Mouse (Mus musculus): ENCODE results near the gene Rab10. TPM values are rescaled to one million over a fixed set of nuclear protein-coding genes. Genes with fewer than 3 reads are reported as not detected.
A peak's percentile ranks its signal among the peaks of the same experiment; 100 is the strongest.

Rab10 gene
- polyA plus RNA-seq (2012; rRNA removed) (19.9 and 28.7 TPM in 2 replicates), polyA plus RNA-seq (2014; fragmentation: Nextera tagmentation; extraction: Ambion mirVana) (42.1 and 47.1 TPM in 2 replicates)

DNA sequence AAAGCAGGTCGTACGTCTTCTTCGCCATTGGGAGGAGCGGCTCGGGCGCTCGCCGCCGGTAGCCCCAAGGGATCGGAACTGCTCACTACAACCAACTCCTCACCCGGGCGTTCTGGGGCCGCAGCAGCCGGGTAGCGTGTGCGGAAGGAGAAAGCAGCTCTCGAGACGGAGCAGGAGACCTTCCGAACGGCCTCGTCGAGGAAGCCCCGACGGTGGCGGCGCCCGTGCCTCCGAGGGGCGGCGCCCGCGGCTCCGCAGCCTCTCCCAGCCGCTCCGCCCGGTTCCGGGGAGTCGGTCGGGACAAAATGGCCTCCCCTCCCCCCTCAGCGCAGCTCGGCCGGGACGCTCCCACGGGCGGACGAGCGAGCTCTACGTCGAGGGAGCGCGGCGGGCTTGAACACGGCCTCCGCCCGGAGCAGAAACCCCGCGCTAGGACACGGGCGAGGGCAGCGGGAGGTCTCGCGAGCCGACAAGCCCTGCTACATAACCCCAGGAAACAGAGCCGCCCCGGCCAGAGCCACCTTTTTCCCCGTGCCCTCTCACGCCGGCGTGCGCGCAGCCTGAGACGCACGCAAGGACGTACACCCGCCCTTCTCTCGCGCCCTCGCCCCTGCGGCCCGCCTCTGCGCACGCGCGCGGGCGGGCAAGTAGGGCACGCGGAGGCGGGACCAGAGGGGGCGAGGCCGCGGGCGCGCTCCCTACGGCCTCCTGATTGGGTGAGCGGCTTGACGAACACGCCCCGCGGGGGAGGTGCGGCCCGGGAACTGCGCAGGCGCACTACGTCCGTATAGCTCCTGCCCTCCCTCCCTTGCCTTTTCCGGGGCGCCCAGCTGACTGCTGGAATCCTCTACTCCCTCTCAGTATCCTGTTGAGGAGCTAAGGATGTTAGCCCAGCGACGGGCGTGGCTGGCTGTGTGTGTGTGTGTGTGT is at the start of gene Rab10:
Rab10 (minus strand) TSS at position 579 of the 930 bp plus-strand sequence.
- ATAC-seq (ENCODE audit: insufficient read depth): peak; percentile 95
- H3K36me3 ChIP-seq (replicated peaks; ENCODE audit: control insufficient read depth, insufficient read depth, low read depth): 0 out of 2 replicates have a peak, but pooled peaks cover 3% of the 10 kb centered on the region
- peaks cover 9 to 14% of the 10 kb centered on the region in 2 experiments for H3K4me1 ChIP-seq (replicated peaks; ENCODE audit: control insufficient read depth in 2 of 2, insufficient read depth in 2 of 2, low read length in 1 of 2)
- H3K27me3 ChIP-seq (ENCODE audit: control insufficient read depth, insufficient read depth, low read length): no peaks in the 10 kb centered on the region
- H3K4me2 ChIP-seq (ENCODE audit: low read depth): peak within 1 kb of the TSS; percentile 83
- DNase-seq (ENCODE audit: low read depth in 3 of 3, low spot score in 3 of 3): peak; percentile 94 to 95 (median 95)
- under 1% methylated on average over 110 of the region's 111 CpGs for WGBS (ENCODE audit: insufficient replicate concordance)
- TF ChIP-seq EP300 (IDR thresholded peaks at IDR 0.05; ENCODE audit: low read depth): no peak
- TF ChIP-seq CTCF (IDR thresholded peaks at IDR 0.05; ENCODE audit: low read depth): peak; percentile 13; the same call in 1 of the 2 replicates
- no peaks in the 10 kb centered on the region for H3K9me3 ChIP-seq (ENCODE audit: control insufficient read depth, low read length)
- peak within 1 kb of the TSS; percentile 92 for H3K9ac ChIP-seq (replicated peaks)
- H3K4me3 ChIP-seq (ENCODE audit: insufficient read depth in 1 of 2, low read depth in 2 of 2, low read length in 2 of 2): peak within 1 kb of the TSS; percentile 89 to 100
- peak within 1 kb of the TSS; percentile 88 for H3K27ac ChIP-seq

DNA sequence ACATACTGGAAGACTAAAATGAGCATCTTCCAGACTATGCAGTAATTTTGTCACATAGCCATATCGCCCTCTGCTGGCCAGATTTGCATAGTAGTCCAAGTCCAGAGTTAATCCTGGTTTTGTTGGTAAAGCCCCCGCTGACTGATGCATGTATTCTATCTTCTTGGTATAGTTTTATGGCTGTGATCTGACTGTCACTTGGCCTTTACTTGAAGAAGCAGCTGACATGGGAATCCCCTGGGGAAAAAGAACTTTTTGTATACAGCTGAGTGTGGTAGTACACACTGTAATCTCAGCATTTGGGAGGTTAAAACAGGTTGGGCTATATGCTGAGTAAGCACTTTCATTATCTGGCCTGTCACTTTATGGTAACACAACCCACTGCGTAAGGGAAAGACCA is 49.5 kb upstream of the Rab10 start:
- H3K4me2 ChIP-seq (ENCODE audit: low read depth): no peak overlapping the region
- H3K4me1 ChIP-seq (replicated peaks; ENCODE audit: control insufficient read depth in 2 of 2, insufficient read depth in 2 of 2, low read length in 1 of 2): no peaks in the 10 kb centered on the region
- peak; percentile 41 to 47 (median 42) for DNase-seq (ENCODE audit: low read depth in 3 of 3, low spot score in 3 of 3)
- TF ChIP-seq EP300 (IDR thresholded peaks at IDR 0.05; ENCODE audit: low read depth): no peak
- TF ChIP-seq CTCF (IDR thresholded peaks at IDR 0.05; ENCODE audit: low read depth): peak; percentile 72
- no peak overlapping the region for H3K9ac ChIP-seq (replicated peaks)
- peak; percentile 51; the same call in 1 of the 2 replicates for ATAC-seq (ENCODE audit: insufficient read depth)
- no peaks in the 10 kb centered on the region for H3K27me3 ChIP-seq (ENCODE audit: control insufficient read depth, insufficient read depth, low read length)
- H3K4me3 ChIP-seq (ENCODE audit: insufficient read depth in 1 of 2, low read depth in 2 of 2, low read length in 2 of 2): no peak overlapping the region
- no peaks in the 10 kb centered on the region for H3K36me3 ChIP-seq (replicated peaks; ENCODE audit: control insufficient read depth, insufficient read depth, low read depth)
- H3K27ac ChIP-seq: no peak overlapping the region
- WGBS (ENCODE audit: insufficient replicate concordance): 11% methylated on average over 3 of the region's 3 CpGs
- no peaks in the 10 kb centered on the region for H3K9me3 ChIP-seq (ENCODE audit: control insufficient read depth, low read length)

DNA sequence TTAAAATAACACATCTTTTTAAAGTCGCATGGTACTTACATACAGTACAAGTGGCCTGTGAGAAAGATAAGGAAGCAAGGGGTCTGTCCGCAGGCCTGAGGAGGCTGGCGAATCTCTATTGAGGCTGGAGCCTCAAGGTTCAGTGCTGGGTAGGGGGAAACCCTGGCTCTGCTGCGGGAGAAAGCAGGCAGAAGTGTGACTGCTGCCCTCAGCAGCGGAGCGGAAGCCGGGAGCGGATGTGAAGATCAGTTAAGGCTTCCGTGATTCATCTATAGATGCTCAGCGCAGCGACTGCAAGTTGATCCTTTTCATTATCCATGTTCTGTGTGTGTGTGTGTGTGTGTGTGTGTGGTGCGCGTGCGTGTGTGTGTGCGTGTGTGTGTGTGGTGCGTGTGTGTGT is 47.1 kb upstream of the Rab10 start:
- DNase-seq (ENCODE audit: low read depth in 3 of 3, low spot score in 3 of 3) (no peak), ATAC-seq (ENCODE audit: insufficient read depth) (no peak)
- no peak for TF ChIP-seq CTCF (IDR thresholded peaks at IDR 0.05; ENCODE audit: low read depth)
- TF ChIP-seq EP300 (IDR thresholded peaks at IDR 0.05; ENCODE audit: low read depth): no peak
- Histone ChIP-seq H3K9me3 (ENCODE audit: control insufficient read depth, low read length) (no peaks in the 10 kb centered on the region), H3K4me2 (ENCODE audit: low read depth) (no peak overlapping the region), H3K27me3 (ENCODE audit: control insufficient read depth, insufficient read depth, low read length) (no peaks in the 10 kb centered on the region), H3K4me1 (replicated peaks; ENCODE audit: control insufficient read depth in 2 of 2, insufficient read depth in 2 of 2, low read length in 1 of 2) (no peaks in the 10 kb centered on the region), H3K36me3 (replicated peaks; ENCODE audit: control insufficient read depth, insufficient read depth, low read depth) (no peaks in the 10 kb centered on the region), H3K27ac (no peak overlapping the region), H3K9ac (replicated peaks) (no peak overlapping the region), H3K4me3 (ENCODE audit: insufficient read depth in 1 of 2, low read depth in 2 of 2, low read length in 2 of 2) (no peak overlapping the region)
- 57% methylated on average over 16 of the region's 16 CpGs for WGBS (ENCODE audit: insufficient replicate concordance)

DNA sequence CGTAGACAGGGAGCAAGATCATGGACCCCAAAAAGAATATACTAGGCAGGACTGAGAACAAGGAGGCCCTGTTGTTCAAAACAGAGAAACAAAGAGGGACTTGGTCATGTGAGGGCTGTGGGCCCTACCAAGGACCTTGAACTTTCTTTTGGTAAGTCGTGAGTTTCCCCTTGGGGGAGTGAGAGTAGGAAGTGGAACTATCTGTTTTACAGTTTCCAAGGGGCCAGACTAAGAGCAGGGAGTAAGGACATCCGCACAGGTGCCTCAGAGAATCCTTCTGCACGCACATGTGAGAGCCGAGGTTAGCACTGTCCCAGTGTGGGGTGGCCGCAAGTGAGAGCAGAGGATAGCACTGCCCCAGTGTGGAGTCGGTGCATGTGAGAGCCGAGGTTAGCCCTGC is 45.3 kb upstream of the Rab10 start:
- ATAC-seq (ENCODE audit: insufficient read depth) (no peak), DNase-seq (ENCODE audit: low read depth in 3 of 3, low spot score in 3 of 3) (no peak)
- H3K4me2 ChIP-seq (ENCODE audit: low read depth): no peak overlapping the region
- no peak overlapping the region for H3K27ac ChIP-seq
- no peak overlapping the region for H3K9ac ChIP-seq (replicated peaks)
- no peaks in the 10 kb centered on the region for H3K36me3 ChIP-seq (replicated peaks; ENCODE audit: control insufficient read depth, insufficient read depth, low read depth)
- 73% methylated on average over 8 of the region's 8 CpGs for WGBS (ENCODE audit: insufficient replicate concordance)
- no peaks in the 10 kb centered on the region for H3K4me1 ChIP-seq (replicated peaks; ENCODE audit: control insufficient read depth in 2 of 2, insufficient read depth in 2 of 2, low read length in 1 of 2)
- H3K27me3 ChIP-seq (ENCODE audit: control insufficient read depth, insufficient read depth, low read length): no peaks in the 10 kb centered on the region
- no peaks in the 10 kb centered on the region for H3K9me3 ChIP-seq (ENCODE audit: control insufficient read depth, low read length)
- no peak overlapping the region for H3K4me3 ChIP-seq (ENCODE audit: insufficient read depth in 1 of 2, low read depth in 2 of 2, low read length in 2 of 2)
- no peak for TF ChIP-seq EP300 (IDR thresholded peaks at IDR 0.05; ENCODE audit: low read depth)
- TF ChIP-seq CTCF (IDR thresholded peaks at IDR 0.05; ENCODE audit: low read depth): no peak

DNA sequence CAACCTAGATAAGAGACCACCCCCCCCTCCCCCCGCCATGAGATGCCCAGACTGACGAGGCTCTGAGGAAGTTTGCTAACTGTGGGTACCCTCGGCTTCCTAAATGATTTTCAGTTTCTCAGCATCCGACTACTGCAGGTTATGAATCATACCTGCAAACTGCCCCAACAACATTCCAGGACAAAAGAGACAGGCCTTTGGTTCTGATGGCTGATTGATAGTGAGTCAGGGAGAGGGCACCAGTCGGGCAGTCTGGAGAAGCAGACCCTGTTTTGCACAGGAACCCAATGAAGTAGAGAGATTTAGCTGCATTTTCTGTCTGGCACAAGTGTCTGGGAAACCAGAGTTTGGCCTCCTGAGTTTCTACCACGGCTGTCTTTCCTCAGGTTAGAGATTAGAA is 42.4 kb upstream of the Rab10 start:
- ATAC-seq (ENCODE audit: insufficient read depth) (no peak), DNase-seq (ENCODE audit: low read depth in 3 of 3, low spot score in 3 of 3) (no peak)
- Histone ChIP-seq H3K4me3 (ENCODE audit: insufficient read depth in 1 of 2, low read depth in 2 of 2, low read length in 2 of 2) (no peak overlapping the region), H3K9me3 (ENCODE audit: control insufficient read depth, low read length) (no peaks in the 10 kb centered on the region), H3K4me1 (replicated peaks; ENCODE audit: control insufficient read depth in 2 of 2, insufficient read depth in 2 of 2, low read length in 1 of 2) (no peaks in the 10 kb centered on the region), H3K27ac (no peak overlapping the region), H3K36me3 (replicated peaks; ENCODE audit: control insufficient read depth, insufficient read depth, low read depth) (no peaks in the 10 kb centered on the region), H3K9ac (replicated peaks) (no peak overlapping the region), H3K4me2 (ENCODE audit: low read depth) (no peak overlapping the region), H3K27me3 (ENCODE audit: control insufficient read depth, insufficient read depth, low read length) (no peaks in the 10 kb centered on the region)
- WGBS (ENCODE audit: insufficient replicate concordance): 52% methylated on average over 6 of the region's 6 CpGs
- no peak for TF ChIP-seq CTCF (IDR thresholded peaks at IDR 0.05; ENCODE audit: low read depth)
- TF ChIP-seq EP300 (IDR thresholded peaks at IDR 0.05; ENCODE audit: low read depth): no peak
